Mouse (Mus musculus): ENCODE results near the gene Klf12.

- no peak for TF ChIP-seq CTCF (IDR thresholded peaks at IDR 0.05; ENCODE audit: low read depth, low read length)
- no peak for TF ChIP-seq EP300 (IDR thresholded peaks at IDR 0.05; ENCODE audit: insufficient read depth, low read depth, low read length)
- TF ChIP-seq POLR2A (IDR thresholded peaks at IDR 0.05; ENCODE audit: insufficient read depth, low read length), result no peak
Measured at GRCm38 (mm10) chr14:100282651-100283050, 1.8 kb downstream of the Klf12 start.

Measured in ES-Bruce4 (cell line).